Mouse (Mus musculus): ENCODE measurements at regions not wholly inside any gene's neighbourhood (a gene's known extent, or its start where the extent isn't known, plus 50 kb on each side); places are given as distances from the start of the nearest gene placed in this dataset.
A peak's percentile ranks its signal among the peaks of the same experiment; 100 is the strongest.

- no peak for DNase-seq (ENCODE audit: extremely low read depth, low read depth, low spot score)
Observed at GRCm38 (mm10) chr17:87530818-87531410, 84.2 kb upstream of the Calm2 start.

GRCm38 (mm10) chr17:87531411-87532157 lies 84.8 kb upstream of the Calm2 start:
- DNase-seq (ENCODE audit: extremely low read depth, low read depth, low spot score), result no peak

GRCm38 (mm10) chr17:87532158-87532545 lies 85.4 kb upstream of the Calm2 start:
- no peak for DNase-seq (ENCODE audit: extremely low read depth, low read depth, low spot score)

DNA sequence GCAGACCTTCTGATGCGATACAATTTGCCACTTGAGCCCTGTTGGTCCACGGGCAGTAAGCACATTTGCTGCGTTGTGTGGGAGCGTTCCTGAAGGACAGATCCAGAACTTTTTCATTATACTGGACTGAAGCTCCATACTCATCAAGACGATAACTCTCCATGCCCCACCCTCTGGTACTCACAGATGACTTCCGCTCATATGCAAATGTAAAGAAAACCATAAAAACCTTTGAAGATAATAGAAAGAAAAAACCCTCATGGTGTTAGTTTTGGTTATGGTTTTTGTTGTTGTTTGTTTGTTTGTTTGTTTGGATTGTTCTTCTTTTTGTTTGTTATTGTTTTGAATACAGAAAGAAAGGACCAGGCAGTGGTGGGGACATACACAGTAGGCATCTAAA lies 86.0 kb upstream of the Calm2 start:
- no peak for DNase-seq (ENCODE audit: extremely low read depth, low read depth, low spot score)

DNA sequence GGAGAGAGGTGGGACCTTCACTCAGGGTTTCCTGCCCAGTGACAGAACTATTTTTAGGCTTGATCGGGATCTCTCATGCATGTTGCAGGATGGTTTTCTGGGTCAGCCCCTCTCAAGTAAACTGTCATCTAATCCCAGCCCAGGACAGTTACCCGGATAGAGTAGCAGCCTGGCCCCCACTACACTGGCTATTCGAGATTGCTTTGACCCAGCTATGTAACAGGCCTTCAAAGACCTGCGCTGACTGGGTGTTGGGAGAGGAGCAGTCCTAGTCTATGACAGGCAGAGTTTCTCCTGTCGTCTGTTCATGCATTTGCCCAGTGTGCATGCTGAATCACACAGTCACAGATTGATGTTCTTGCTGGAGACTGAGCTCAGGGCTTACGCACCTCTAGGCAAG lies 86.2 kb upstream of the Epcam start:
- no peak for DNase-seq (ENCODE audit: extremely low read depth, low read depth, low spot score)

DNA sequence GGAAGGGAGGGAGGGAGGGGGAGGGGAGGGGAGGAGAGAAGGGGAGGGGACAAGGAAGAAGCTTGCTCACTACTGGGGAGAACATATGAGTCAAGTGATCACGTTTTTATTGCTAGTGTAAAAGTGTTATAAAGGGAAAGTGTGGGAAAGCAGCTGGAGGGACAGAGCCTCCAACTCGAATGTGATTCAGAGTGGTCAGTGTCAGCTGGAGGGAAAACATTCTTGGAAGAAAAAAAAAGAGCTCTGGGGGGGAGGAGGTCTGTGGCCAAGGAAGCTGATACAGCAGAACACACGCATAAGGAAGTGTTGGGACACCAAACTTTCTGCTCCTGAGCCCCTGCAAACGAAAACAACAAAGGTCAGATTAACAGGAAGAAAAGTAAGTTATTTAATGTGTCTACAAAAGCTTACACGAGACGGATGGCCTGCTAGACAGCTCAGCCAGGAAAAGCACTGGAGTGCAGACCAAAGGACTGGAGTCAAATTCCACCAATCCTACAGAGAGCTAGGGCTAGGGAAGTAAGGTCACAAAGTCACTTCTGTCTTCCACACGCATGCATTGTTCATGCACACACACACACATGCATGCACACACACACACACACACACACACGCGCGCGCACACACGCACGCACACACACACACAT lies 85.1 kb upstream of the Epcam start:
- DNase-seq (ENCODE audit: extremely low read depth, low read depth, low spot score), result no peak

GRCm38 (mm10) chr17:87554561-87554960 lies 81.2 kb upstream of the Epcam start:
- no peak for DNase-seq (ENCODE audit: extremely low read depth, low read depth, low spot score)

DNA sequence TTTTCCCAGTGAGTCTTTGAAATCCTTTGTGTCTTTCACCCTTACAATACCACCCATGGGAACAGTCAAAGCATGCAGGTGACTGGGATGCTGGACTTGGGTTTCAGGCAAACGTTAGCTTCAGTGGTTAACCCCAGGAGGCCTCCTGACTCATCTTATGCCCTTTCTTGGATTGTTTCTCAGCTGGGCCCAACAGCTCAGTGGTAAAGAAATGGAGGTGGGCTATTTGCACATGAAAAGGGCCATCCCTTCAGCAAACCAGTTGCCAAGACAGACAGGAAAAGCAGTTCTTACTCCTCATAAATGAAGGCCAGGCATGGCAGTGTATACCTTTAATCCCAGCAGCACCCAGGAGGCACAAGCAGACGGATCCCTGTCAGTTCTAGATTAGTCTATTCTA lies 77.4 kb upstream of the Epcam start:
- no peak for DNase-seq (ENCODE audit: extremely low read depth, low read depth, low spot score)

DNA sequence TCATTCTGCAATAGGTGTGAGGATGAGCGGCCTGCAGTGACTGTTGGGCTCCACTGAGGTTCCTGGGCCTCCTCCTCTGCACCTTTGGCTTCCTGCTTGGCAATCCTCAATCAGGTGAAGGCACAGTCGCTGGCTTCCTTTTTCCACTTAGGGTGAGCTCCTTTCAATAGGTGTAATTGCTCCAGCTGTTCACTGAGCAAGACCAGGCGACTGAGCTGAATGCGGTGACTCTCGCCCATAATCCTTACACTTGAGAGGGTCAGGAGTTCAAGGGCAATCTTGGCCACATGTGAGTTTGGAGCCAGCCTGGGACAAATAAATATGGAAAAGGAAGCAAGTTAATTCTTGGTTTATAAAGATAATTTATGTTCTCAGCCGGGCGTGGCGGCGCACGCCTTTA lies 76.1 kb upstream of the Epcam start:
- no peak for DNase-seq (ENCODE audit: extremely low read depth, low read depth, low spot score)

DNA sequence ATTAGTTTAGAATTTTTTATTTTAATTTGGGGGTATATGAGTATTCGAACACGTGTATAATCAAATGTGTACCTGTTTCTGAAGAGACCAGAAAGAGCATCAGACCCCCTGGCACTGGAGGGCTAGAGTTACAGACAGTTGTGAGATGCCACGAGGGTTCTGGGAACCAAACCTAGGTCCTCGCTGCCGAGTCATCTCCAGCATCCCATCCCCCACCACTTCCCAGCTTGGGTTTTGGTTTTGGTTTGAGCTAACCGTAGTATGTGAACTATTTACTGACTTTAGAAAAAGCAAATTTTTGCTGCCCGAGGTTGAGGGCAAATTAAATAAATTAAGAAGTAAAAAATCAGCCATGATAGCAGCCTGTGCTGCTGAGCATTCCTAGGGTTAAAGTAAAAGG lies 74.9 kb upstream of the Epcam start:
- no peak for DNase-seq (ENCODE audit: extremely low read depth, low read depth, low spot score)

- no peak for DNase-seq (ENCODE audit: extremely low read depth, low read depth, low spot score)
Observed at GRCm38 (mm10) chr17:87563375-87563774, 72.4 kb upstream of the Epcam start.

DNA sequence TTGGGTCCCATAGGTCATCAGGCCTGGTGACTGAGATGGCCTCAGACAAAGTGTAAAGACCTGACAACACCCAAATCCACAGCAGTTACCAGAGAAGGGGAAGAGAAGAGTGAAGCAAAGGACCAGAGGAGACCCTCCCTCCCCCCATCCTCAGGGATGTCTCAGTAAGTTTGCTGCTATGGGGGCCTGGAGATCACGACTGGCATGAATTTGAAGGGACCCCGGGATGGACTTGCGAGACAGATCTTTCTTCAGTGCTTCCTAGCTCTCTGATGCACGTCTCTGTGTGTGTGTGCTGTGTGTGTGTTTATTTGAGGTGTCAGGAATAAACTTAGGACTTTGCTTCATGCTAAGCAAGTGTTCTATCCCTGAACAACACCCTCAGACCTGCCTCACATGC lies 70.1 kb upstream of the Epcam start:
- DNase-seq (ENCODE audit: extremely low read depth, low read depth, low spot score), result no peak

DNA sequence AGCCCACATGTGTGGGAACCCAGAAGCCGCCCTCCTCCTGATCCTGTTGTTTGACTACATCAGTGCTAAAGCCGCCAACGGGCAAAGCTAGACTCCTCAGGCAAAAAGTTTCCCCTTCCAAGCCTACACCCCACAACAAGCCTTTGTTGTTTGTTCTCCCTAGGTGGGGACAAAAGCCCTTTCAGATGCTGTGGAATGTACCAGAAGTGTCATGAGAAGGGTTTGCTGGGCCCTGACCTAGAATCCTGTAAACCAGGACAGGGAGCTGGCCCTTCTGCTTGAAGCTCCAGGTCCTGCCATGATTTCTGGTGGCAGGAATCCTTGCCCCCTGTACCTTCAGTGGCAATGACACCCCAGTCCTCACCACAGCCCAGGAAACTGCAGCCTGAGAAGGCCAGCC lies 69.5 kb upstream of the Epcam start:
- DNase-seq (ENCODE audit: extremely low read depth, low read depth, low spot score), result no peak

- DNase-seq (ENCODE audit: extremely low read depth, low read depth, low spot score), result peak; percentile 26
Observed at GRCm38 (mm10) chr17:87566996-87567395, 68.8 kb upstream of the Epcam start.

DNA sequence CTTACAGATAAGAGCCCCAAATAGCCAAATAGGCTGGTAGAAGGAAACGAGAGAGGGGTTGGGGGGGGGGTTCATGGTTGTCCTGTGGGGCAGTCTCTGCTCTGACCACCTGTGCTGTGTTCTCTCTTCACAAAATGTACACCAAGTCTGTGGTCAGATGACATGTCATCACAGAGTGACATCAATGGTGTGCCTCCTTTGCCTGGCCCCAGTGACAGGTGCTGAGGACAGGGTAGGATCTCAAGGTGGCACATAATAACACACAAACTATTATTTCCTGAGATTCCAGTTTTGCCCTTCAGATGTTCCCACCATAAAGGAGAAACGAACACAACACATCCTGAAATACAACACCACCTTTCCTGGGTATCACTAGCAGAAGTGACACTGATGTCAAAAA lies 68.3 kb upstream of the Epcam start:
- no peak for DNase-seq (ENCODE audit: extremely low read depth, low read depth, low spot score)

DNA sequence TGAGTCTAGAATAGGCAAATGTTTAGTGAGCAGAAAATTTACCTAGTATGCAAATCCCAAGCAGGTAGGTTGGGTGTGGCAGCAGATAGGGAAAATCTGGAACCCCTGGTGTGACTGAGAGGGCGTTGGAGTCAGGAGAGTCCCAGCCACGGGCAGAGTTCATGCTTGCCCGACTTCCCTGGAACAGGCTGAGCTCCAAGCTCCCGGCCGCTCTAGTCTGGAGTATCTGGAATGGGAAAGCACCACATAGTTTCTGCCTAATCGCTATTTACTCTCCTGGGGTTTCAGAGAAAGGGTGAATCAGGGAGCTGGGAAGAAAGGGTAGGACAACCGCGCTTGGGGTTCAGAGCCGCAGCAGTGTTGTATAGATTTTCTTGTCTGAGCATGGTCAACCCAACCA lies 65.8 kb upstream of the Epcam start:
- no peak for DNase-seq (ENCODE audit: extremely low read depth, low read depth, low spot score)

GRCm38 (mm10) chr17:87570676-87571344 lies 65.0 kb upstream of the Epcam start:
- no peak for DNase-seq (ENCODE audit: extremely low read depth, low read depth, low spot score)

DNA sequence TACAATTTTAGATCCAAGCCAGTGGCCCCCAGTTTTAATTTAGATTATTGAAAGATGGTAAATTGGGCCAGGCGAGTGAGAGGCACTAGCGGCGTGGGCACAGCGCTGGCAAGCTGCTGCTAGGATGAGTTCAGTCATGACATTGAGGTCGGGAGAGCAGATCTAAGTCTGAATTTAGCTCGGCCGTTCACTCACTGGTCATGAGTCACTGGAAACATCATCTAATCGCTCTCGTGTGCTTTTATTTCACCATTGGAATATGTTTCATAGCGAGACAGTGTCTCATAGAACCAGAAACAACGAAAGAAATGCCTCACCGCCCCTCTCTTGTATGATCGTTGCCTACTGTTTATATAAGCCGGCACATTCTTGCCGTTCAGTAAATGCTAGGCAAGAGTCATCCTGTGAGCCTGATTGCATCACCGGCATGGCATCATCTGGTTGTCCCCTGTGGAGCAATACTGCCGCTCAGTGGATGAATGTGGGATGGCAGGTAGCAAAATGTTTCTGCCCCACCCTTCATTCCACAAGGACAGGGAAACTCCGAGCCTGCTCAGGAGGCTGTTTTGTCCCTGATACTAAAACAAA lies 64.3 kb upstream of the Epcam start:
- peak; percentile 52 for DNase-seq (ENCODE audit: extremely low read depth, low read depth, low spot score)

- DNase-seq (ENCODE audit: extremely low read depth, low read depth, low spot score), result no peak
Observed at GRCm38 (mm10) chr17:87583575-87583974, 52.2 kb upstream of the Epcam start.

GRCm38 (mm10) chr17:87585355-87585754 lies 50.4 kb upstream of the Epcam start:
- DNase-seq (ENCODE audit: extremely low read depth, low read depth, low spot score), result no peak
